Mouse (Mus musculus): ENCODE results near the gene Max.

The Max gene

GRCm38 (mm10) chr12:76961932-76962891, at the start of gene Max:
Gene Max (minus strand): TSS chr12:76962201.
- in situ Hi-C loops (cut with MboI, MseI), result loop anchor here (5.0 to 25.0 kb wide), 2 partner anchors 125 to 1900 kb away; partner anchors contain the start of genes Atp6v1d and Eif2s1

- in situ Hi-C loops (cut with MboI, MseI), result no loop called here
These were observed 49.2 kb upstream of the Max start for GRCm38 (mm10) chr12:77011092-77011720.

- in situ Hi-C loops (cut with MboI, MseI), result loop anchor here (10.0 kb wide), 1 partner anchor 775 kb away; no protein-coding TSS in a partner anchor
These were observed 47.4 kb upstream of the Max start for GRCm38 (mm10) chr12:77009202-77010030.

GRCm38 (mm10) chr12:77004893-77005292, 42.9 kb upstream of the Max start:
- in situ Hi-C loops (cut with MboI, MseI), result loop anchor here (5.0 to 10.0 kb wide), 2 partner anchors 667 to 780 kb away; no protein-coding TSS in a partner anchor

GRCm38 (mm10) chr12:77002551-77003228, 40.7 kb upstream of the Max start:
- in situ Hi-C loops (cut with MboI, MseI), result loop anchor here (5.0 to 10.0 kb wide), 2 partner anchors 670 to 782 kb away; no protein-coding TSS in a partner anchor

- in situ Hi-C loops (cut with MboI, MseI), result loop anchor here (5.0 to 10.0 kb wide), 2 partner anchors 671 to 783 kb away; no protein-coding TSS in a partner anchor
These were observed 39.3 kb upstream of the Max start for GRCm38 (mm10) chr12:77001312-77001711.

GRCm38 (mm10) chr12:77000705-77001284, 38.8 kb upstream of the Max start:
- in situ Hi-C loops (cut with MboI, MseI), result loop anchor here (5.0 to 10.0 kb wide), 2 partner anchors 672 to 784 kb away; no protein-coding TSS in a partner anchor

GRCm38 (mm10) chr12:77000096-77000704, 38.2 kb upstream of the Max start:
- in situ Hi-C loops (cut with MboI, MseI), result loop anchor here (5.0 to 10.0 kb wide), 2 partner anchors 672 to 785 kb away; no protein-coding TSS in a partner anchor

- in situ Hi-C loops (cut with MboI, MseI), result loop anchor here (25.0 kb wide), 1 partner anchor 568 kb away; no protein-coding TSS in a partner anchor
These were observed 32.8 kb upstream of the Max start for GRCm38 (mm10) chr12:76994766-76995165.

- in situ Hi-C loops (cut with MboI, MseI), result loop anchor here (25.0 kb wide), 1 partner anchor 569 kb away; no protein-coding TSS in a partner anchor
These were observed 31.0 kb upstream of the Max start for GRCm38 (mm10) chr12:76992891-76993529.

GRCm38 (mm10) chr12:76982818-76983471, 20.9 kb upstream of the Max start:
- in situ Hi-C loops (cut with MboI, MseI), result loop anchor here (25.0 kb wide), 1 partner anchor 579 kb away; no protein-coding TSS in a partner anchor

GRCm38 (mm10) chr12:76979530-76979929, 17.5 kb upstream of the Max start:
- in situ Hi-C loops (cut with MboI, MseI), result loop anchor here (25.0 kb wide), 1 partner anchor 583 kb away; no protein-coding TSS in a partner anchor

- in situ Hi-C loops (cut with MboI, MseI), result loop anchor here (25.0 kb wide), 1 partner anchor 1890 kb away; the partner anchor contains the start of genes Atp6v1d and Eif2s1
These were observed 10.7 kb upstream of the Max start for GRCm38 (mm10) chr12:76972669-76973068.

GRCm38 (mm10) chr12:76972241-76972640, 10.2 kb upstream of the Max start:
- in situ Hi-C loops (cut with MboI, MseI), result loop anchor here (25.0 kb wide), 1 partner anchor 1890 kb away; the partner anchor contains the start of genes Atp6v1d and Eif2s1

- in situ Hi-C loops (cut with MboI, MseI), result loop anchor here (25.0 kb wide), 1 partner anchor 1891 kb away; the partner anchor contains the start of genes Atp6v1d and Eif2s1
These were observed 9.7 kb upstream of the Max start for GRCm38 (mm10) chr12:76971642-76972221.

GRCm38 (mm10) chr12:76965876-76966275, 3.9 kb upstream of the Max start:
- in situ Hi-C loops (cut with MboI, MseI), result loop anchor here (25.0 kb wide), 1 partner anchor 1896 kb away; the partner anchor contains the start of genes Atp6v1d and Eif2s1

- in situ Hi-C loops (cut with MboI, MseI), result loop anchor here (25.0 kb wide), 1 partner anchor 1897 kb away; the partner anchor contains the start of genes Atp6v1d and Eif2s1
These were observed 3.1 kb upstream of the Max start for GRCm38 (mm10) chr12:76965089-76965488.

Measured in T-helper 2 cell (primary cell).